Mouse (Mus musculus): ENCODE measurements around the gene Plpp2. TPM values are rescaled to one million over a fixed set of nuclear protein-coding genes. Genes with fewer than 3 reads are reported as not detected.
A peak's percentile ranks its signal among the peaks of the same experiment; 100 is the strongest.

Gene Plpp2
- total RNA-seq (2017), result 3.1 to 4.3 TPM (median 3.3 TPM) in 3 replicates

- ATAC-seq (replicated peaks; ENCODE audit: insufficient number of reproducible peaks, low FRiP score, low TSS enrichment, poor library complexity, severe bottlenecking), result peak; percentile 45; the same call in 1 of the 2 replicates
These were observed at the start of gene Plpp2 for GRCm38 (mm10) chr10:79533126-79533911. TSS of gene Plpp2 (minus strand) at chr10:79533796.

- ATAC-seq (replicated peaks; ENCODE audit: insufficient number of reproducible peaks, low FRiP score, low TSS enrichment, poor library complexity, severe bottlenecking), result no peak
These were observed 47.9 kb upstream of the Plpp2 start for GRCm38 (mm10) chr10:79581501-79581900.

DNA sequence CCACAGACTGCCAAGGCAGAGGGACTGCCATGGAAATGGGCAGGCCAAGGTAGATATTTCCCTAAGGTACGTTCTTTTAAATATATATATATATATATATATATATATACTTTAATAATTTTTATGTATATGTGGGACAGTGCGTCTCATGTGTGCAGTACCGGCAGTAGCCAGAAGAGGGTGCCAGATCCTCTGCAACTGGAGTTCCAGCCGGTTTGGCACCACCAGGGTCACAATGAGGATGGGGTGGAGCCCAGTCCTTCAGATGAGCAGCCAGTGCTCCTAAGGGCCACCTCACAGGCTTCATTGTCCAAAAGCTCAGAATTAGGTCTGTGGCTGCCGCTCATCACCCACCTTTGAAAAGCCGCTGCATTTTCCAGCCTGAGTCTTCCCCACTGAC, 47.2 kb upstream of the Plpp2 start:
- ATAC-seq (replicated peaks; ENCODE audit: insufficient number of reproducible peaks, low FRiP score, low TSS enrichment, poor library complexity, severe bottlenecking), result no peak

GRCm38 (mm10) chr10:79580356-79580755, 46.8 kb upstream of the Plpp2 start:
- ATAC-seq (replicated peaks; ENCODE audit: insufficient number of reproducible peaks, low FRiP score, low TSS enrichment, poor library complexity, severe bottlenecking), result no peak

GRCm38 (mm10) chr10:79579781-79580180, 46.2 kb upstream of the Plpp2 start:
- ATAC-seq (replicated peaks; ENCODE audit: insufficient number of reproducible peaks, low FRiP score, low TSS enrichment, poor library complexity, severe bottlenecking), result no peak

DNA sequence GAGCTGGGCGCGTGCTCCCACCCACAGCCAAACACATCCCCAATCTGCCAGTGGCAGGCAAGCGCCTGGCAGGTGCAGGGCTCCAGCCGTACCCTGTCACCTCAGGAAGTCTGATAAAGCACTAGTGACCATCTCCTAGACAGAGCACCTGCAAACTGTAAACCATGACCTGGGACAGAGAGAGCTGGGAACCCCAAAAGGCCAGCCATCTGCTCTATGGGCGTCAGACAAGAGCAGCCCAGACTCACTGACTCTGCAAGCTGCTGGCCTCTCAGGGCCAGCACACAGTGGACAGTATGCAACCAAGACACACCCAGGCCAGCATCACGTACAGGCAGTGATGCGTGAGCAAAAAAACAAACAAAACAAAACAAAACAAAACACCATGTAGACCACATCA, 45.3 kb upstream of the Plpp2 start:
- no peak for ATAC-seq (replicated peaks; ENCODE audit: insufficient number of reproducible peaks, low FRiP score, low TSS enrichment, poor library complexity, severe bottlenecking)

GRCm38 (mm10) chr10:79578276-79578675, 44.7 kb upstream of the Plpp2 start:
- no peak for ATAC-seq (replicated peaks; ENCODE audit: insufficient number of reproducible peaks, low FRiP score, low TSS enrichment, poor library complexity, severe bottlenecking)

DNA sequence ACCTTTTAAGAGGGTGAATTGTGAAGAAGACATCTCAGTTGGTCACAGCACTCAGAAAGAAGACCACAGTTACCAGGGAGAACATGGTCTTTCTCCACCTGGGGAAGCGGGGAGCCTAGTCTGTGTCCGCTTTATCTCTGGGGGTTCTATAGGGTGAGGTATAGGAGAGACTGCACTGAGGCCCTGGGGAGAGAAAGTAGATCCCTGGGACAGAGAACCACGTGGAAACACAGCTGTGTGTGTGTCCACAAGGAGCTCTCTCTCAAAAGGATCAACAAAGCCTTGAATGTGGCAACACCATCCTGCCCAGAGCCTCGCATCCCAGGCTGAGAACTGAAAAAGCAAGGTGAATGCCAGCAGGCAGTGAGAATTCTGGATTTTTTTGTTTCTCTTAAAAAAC, 43.8 kb upstream of the Plpp2 start:
- ATAC-seq (replicated peaks; ENCODE audit: insufficient number of reproducible peaks, low FRiP score, low TSS enrichment, poor library complexity, severe bottlenecking), result no peak

DNA sequence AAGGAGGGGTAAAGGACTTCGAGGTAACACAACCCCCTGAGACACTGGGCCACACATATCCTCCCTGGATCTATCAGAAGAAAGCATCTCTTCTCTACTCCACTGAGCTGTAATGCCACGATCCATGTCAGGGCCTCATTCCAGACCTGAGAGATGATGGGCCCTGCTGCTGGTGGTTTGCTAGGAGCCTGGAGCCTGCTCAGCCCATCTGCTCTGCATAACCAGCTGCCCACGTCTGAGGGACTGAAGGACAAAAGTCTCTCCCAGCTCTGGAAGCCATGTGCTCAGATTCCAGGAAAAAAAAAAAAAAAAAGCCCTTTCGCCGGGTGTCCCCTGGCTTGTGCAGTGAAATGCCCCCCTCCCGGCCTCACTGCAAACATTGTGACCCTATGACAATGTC, 42.2 kb upstream of the Plpp2 start:
- ATAC-seq (replicated peaks; ENCODE audit: insufficient number of reproducible peaks, low FRiP score, low TSS enrichment, poor library complexity, severe bottlenecking), result no peak

DNA sequence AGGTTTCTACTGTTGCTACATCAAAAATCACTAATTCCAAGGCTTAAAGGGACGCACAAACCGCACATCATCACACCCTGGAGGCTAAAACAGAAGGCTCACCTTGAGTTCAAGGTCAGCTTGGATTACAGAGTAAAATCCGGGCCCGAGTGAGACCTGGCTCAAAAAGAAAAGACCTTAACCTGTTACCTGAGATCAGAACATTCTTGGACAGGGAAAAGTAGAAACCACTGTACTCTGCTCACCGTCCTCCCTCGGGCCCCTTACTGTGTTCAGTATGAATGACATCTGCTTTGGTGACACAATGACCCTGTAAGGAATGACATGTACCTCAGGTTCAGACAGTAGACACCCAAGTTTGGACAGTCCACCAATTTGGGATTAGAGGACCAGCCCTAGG, 41.2 kb upstream of the Plpp2 start:
- ATAC-seq (replicated peaks; ENCODE audit: insufficient number of reproducible peaks, low FRiP score, low TSS enrichment, poor library complexity, severe bottlenecking), result no peak

- ATAC-seq (replicated peaks; ENCODE audit: insufficient number of reproducible peaks, low FRiP score, low TSS enrichment, poor library complexity, severe bottlenecking), result no peak
These were observed 40.8 kb upstream of the Plpp2 start for GRCm38 (mm10) chr10:79574350-79574749.

GRCm38 (mm10) chr10:79573611-79574010, 40.0 kb upstream of the Plpp2 start:
- ATAC-seq (replicated peaks; ENCODE audit: insufficient number of reproducible peaks, low FRiP score, low TSS enrichment, poor library complexity, severe bottlenecking), result no peak

GRCm38 (mm10) chr10:79571314-79571713, 37.7 kb upstream of the Plpp2 start:
- ATAC-seq (replicated peaks; ENCODE audit: insufficient number of reproducible peaks, low FRiP score, low TSS enrichment, poor library complexity, severe bottlenecking), result no peak

- ATAC-seq (replicated peaks; ENCODE audit: insufficient number of reproducible peaks, low FRiP score, low TSS enrichment, poor library complexity, severe bottlenecking), result no peak
These were observed 36.3 kb upstream of the Plpp2 start for GRCm38 (mm10) chr10:79569921-79570320.

DNA sequence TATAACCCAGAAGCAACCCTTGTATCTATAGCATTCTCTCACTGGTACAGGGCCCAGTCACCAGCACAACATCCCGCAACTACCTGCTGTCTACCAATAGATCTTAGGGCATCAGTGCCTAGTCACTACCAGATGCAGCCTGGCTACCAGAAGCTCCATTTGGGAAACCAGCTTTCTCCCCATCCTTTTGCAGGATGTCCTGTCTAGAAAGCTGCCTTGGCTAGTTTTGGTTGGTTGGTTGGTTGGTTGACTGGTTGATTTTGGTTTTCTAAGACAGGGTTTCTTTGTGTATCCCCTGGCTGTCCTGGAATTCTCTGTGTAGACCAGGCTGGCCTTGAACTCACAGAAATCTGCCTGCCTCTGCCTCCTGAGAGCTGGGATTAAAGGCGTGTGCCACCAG, 26.1 kb upstream of the Plpp2 start:
- ATAC-seq (replicated peaks; ENCODE audit: insufficient number of reproducible peaks, low FRiP score, low TSS enrichment, poor library complexity, severe bottlenecking), result no peak

GRCm38 (mm10) chr10:79557496-79557895, 23.9 kb upstream of the Plpp2 start:
- no peak for ATAC-seq (replicated peaks; ENCODE audit: insufficient number of reproducible peaks, low FRiP score, low TSS enrichment, poor library complexity, severe bottlenecking)

GRCm38 (mm10) chr10:79556951-79557350, 23.4 kb upstream of the Plpp2 start:
- no peak for ATAC-seq (replicated peaks; ENCODE audit: insufficient number of reproducible peaks, low FRiP score, low TSS enrichment, poor library complexity, severe bottlenecking)

GRCm38 (mm10) chr10:79555238-79555724, 21.7 kb upstream of the Plpp2 start:
- 0 out of 2 replicates have a peak, but pooled peaks have one; percentile 12 for ATAC-seq (replicated peaks; ENCODE audit: insufficient number of reproducible peaks, low FRiP score, low TSS enrichment, poor library complexity, severe bottlenecking)

DNA sequence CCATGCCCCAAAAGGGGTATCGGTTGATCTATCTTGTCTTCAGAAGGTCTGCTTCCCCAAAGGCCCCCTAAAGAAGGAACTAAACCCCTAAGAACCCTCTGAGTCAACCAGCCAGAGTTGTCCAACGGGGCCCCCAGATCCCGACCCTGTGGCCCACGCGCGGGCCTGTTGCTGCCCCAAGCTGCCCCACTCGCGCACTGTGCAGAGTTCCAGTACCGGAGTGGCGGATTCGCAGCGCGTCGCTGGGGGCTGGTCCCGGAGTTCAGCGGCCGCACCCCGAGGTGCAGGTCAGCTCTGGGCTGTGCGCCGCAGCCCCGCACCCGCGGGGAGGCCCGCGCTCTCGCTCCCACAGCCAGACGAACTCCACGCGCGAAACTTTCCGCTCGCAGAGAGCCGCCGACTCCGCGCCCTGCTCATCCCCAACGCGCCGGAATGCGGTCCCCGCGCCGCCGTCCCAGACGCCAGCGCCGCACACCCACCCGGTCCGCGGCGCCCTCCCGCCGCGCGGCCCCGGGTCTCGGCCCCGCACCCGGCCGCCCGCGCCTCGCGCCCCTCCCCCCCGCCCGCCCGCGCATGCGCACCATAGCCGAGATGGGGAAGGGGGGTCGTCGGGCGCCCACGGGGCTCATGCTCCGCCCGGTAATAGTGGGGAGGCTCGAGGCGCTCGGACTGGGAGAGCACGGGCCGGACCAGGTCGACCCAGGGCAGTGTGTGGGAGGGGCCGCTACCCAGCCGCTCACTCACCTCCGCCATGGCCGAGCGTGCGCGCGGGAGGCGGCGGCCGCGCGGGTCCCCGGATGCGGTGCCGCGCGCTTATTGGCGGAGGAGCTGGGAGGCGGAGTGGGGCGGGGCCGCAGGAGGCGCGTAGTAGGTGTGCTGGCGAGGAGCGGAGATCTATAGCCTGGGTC, 21.0 kb upstream of the Plpp2 start, which contains the start of gene Mier2:
Gene Mier2, minus strand, starts transcription at position 870 of the 908 bp plus-strand sequence.
- ATAC-seq (replicated peaks; ENCODE audit: insufficient number of reproducible peaks, low FRiP score, low TSS enrichment, poor library complexity, severe bottlenecking), result peak; percentile 44

Data from monocyte, adult 5-6 weeks (primary cell).